Mouse (Mus musculus): ENCODE results near the gene Vhl.
A peak's percentile ranks its signal among the peaks of the same experiment; 100 is the strongest.

DNA sequence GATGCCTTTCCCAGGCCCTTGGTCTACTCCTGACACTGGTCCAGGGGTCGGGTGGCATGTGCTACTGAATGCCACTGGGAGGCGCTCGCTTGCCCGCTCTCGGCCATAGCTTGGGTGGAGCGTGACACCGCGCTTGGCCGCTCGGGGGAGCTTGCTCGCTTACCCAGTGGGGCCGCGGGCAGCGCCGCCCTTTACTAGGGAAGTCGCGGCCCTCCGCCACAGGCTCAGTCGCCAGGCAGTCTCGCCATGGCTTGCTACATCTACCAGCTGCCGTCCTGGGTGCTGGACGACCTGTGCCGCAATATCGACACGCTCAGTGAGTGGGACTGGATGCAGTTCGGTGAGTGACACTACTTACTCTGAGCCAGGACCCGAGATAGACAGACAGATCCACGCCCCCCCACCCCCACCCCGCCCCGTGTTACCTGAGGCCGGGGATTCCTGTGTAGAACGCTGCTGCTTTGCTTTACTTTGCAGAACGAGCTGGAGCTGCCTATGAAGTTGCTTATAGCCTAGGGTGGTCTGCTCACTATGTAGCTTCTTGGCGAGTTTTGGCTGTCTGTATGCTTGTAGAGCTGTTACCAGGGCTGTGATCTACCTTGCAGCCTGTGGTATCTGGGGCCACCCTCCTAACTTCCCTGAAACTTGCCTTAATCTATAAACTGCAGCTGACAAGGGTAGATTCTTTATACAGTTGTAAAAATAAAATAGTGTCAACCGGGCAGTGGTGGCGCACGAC, 14.7 kb downstream of the Vhl start, which contains the start of gene Irak2:
- TF ChIP-seq CTCF (IDR thresholded peaks at IDR 0.05; ENCODE audit: low read depth) (peak; percentile 100), EP300 (IDR thresholded peaks at IDR 0.05; ENCODE audit: low read depth) (0 out of 2 replicates have a peak, but pooled peaks have one; percentile 10)
